Mouse (Mus musculus): ENCODE measurements at regions not wholly inside any gene's neighbourhood (a gene's known extent, or its start where the extent isn't known, plus 50 kb on each side); places are given as distances from the start of the nearest gene placed in this dataset.

DNA sequence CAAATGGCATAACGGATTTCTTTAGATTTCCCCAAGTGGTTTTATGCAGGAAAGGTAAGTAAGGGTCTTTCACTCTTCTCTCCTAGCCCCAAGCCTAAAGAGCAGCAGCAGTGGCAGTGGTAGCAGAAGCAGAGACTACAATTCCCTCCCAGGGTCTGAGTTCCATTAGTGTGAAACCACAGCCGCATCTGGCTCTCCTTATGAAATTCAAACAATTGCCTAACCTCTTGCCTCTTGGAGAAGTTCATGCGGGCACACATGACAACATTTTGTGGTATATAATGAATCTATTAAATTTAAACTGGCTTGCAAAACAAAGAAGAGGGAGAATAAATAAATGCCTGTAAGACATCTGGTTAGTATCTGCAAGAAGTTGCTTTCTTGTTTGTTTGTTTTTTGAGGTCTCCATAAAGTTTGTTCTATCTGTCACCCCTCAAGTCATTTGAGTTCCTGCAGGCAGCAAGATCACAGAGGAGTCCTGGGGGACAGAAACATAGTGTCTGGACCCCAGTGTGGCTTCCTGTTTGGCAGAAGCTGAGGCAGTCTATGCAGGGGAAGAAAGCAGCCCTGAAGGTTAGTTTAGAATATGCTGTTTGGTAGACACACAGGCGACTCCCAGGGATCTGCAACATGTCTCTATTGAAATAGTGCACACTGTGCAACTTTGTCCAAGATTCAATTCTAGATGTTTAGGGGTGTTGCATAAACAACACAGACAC is 578.9 kb downstream of the Kctd12 start:
- no peak for DNase-seq (ENCODE audit: low spot score in 2 of 2)

DNA sequence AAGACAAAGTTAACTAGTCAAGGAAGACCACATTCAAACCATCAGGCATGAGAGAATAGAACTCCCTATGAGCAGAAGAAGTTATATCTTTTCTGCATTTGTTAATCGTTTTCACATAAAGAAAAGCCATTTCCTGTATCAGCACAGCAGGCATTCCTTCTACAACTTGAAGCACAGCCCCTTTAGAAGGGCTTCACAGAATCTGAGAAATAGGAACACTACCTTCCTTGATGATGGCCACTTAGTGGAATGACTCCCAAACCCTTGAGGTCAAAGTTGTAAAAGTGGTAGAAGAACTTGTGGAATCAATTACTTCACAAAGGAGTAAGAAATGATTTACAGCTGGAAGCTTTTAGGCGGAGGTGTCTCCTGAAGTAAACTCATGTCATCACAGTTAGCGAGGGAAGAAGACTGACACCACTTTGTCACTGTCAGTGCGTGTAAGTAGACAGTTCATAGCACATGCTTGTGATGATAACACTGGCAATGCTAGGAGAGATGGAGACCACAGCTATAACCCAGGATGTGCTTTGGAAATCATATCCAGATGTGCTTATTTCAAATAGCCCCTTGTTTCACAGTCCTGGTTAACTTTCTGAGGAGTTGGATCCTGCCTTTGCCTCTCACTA is 580.3 kb downstream of the Kctd12 start:
- no peak for DNase-seq (ENCODE audit: low spot score in 2 of 2)

DNA sequence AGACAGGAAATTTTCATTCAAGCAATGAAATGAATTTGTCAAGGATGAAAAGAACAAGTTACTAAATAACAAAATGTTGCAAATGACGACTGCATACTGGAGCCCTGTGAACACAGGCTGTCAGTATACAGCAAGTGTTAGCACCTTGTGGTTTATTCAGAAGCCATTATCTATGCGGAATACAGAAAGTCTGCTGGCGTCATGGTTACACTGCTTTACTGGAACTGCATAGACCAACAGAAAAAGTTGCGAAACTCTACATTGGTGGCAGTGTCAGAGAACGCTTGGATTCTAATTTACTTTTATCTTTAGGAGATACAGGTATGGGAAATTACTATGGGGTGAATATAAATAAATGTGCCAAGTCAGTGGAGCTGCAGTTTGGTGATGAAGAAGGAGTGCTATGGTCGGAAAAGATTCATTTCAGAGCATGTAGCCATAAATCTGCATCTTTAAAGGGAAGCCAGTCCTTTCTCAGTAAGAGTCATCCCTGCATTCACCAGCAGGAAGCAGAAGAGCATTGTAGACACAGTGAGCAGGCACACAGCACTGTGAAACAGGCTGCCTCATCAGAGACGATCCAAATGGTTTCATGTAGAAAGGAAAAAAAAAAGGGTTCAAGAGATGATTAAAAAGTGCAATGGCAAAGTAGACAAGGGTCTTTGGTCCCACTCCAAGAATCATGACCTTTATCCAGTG is 586.3 kb downstream of the Kctd12 start:
- no peak for DNase-seq (ENCODE audit: low spot score in 2 of 2)

- DNase-seq (ENCODE audit: low spot score in 2 of 2): no peak
Measured at GRCm38 (mm10) chr14:102392351-102392750, 590.1 kb downstream of the Kctd12 start.

GRCm38 (mm10) chr14:102372994-102373567 is 609.4 kb downstream of the Kctd12 start:
- no peak for DNase-seq (ENCODE audit: low spot score in 2 of 2)

DNA sequence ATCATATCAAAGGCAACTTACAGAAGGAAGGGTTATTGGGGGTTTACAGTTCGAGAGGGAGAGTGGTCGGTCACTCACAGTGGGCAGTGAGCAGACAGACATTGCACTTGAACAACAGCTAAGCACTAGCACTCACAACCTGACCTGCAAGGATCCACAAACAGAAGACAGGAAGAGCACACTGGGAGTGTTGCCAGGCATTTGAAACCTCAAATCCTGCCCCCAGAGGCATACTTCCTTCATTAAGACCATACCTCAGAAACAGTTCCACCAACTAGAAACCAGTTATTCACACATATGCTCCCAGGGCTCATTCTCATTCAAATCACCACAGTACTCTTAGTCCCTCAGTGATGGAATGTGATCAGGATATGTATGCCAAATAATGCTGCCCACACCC is 620.8 kb downstream of the Kctd12 start:
- no peak for DNase-seq (ENCODE audit: low spot score in 2 of 2)

- no peak for DNase-seq (ENCODE audit: low spot score in 2 of 2)
Measured at GRCm38 (mm10) chr14:102329409-102329808, 599.7 kb downstream of the Lmo7 start.

DNA sequence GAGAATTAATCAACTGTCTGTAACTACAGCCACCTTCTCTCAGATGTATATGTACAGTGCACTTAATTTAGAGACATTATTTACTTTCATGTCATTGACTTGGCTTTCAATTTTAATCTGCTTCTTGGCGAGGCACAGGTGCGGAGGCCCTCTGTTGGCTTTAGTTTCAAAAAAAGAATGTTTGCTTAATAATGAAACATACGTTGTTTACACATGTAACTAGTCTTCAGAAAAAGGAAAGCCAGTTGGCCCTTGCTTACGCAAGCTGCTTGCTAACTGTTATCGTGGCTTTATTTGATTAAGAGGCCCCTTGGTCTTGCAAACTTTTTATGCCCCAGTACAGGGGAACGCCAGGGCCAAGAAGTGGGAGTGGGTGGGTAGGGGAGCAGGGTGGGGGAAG is 576.6 kb downstream of the Lmo7 start:
- DNase-seq (ENCODE audit: low spot score in 2 of 2): no peak

GRCm38 (mm10) chr14:102302826-102303225 is 573.1 kb downstream of the Lmo7 start:
- DNase-seq (ENCODE audit: low spot score in 2 of 2): no peak

- DNase-seq (ENCODE audit: low spot score in 2 of 2): no peak
Measured at GRCm38 (mm10) chr14:102300251-102300650, 570.5 kb downstream of the Lmo7 start.

- no peak for DNase-seq (ENCODE audit: low spot score in 2 of 2)
Measured at GRCm38 (mm10) chr14:102291361-102291760, 561.6 kb downstream of the Lmo7 start.

DNA sequence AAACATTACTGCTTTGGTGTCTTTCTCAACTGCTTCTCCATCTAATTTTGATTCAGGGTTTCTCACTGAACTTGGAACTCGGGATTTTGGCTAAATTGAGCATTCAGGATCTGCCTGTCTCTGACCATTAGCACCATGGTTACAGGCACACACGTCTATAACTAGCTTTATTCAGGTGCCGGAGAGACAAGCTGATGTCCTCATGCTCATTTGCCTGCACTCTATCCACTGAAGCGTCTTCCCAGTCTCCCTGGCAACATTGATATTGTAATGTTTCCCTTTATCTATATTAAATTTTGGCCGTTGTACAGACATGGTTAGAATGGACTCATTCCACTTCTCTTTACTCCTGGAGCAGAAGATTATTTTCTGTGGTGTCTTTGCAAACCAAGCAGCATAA is 520.3 kb downstream of the Lmo7 start:
- DNase-seq (ENCODE audit: low spot score in 2 of 2): no peak

- DNase-seq (ENCODE audit: low spot score in 2 of 2): no peak
Measured at GRCm38 (mm10) chr14:102248581-102248980, 518.8 kb downstream of the Lmo7 start.

- DNase-seq (ENCODE audit: low spot score in 2 of 2): no peak
Measured at GRCm38 (mm10) chr14:102248023-102248422, 518.3 kb downstream of the Lmo7 start.

- DNase-seq (ENCODE audit: low spot score in 2 of 2): no peak
Measured at GRCm38 (mm10) chr14:102243806-102244536, 514.2 kb downstream of the Lmo7 start.

GRCm38 (mm10) chr14:102216581-102217368 is 487.0 kb downstream of the Lmo7 start:
- peak in 1 of 2 experiments; percentile 15 for DNase-seq (ENCODE audit: low spot score in 2 of 2)

- DNase-seq (ENCODE audit: low spot score in 2 of 2): no peak
Measured at GRCm38 (mm10) chr14:102215267-102215964, 485.7 kb downstream of the Lmo7 start.

DNA sequence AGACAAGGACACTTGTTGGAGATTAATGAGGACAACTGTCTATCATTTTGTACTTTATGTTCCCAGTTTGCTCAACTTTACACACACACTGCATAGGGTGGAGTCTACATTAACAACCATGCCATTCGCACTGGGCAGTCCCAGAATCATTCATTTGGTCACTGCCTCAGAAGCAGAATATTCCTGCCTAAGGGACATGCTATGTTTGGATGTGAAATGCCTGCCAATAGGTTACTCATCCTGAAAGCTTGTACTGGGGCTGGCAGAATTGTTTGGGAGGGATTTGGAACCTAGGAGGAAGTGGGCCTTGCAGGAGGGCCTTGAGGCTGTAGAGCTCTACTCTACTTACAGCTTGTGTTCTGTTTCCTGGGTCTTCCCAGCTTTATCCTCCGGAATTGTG is 482.3 kb downstream of the Lmo7 start:
- DNase-seq (ENCODE audit: low spot score in 2 of 2): no peak

DNA sequence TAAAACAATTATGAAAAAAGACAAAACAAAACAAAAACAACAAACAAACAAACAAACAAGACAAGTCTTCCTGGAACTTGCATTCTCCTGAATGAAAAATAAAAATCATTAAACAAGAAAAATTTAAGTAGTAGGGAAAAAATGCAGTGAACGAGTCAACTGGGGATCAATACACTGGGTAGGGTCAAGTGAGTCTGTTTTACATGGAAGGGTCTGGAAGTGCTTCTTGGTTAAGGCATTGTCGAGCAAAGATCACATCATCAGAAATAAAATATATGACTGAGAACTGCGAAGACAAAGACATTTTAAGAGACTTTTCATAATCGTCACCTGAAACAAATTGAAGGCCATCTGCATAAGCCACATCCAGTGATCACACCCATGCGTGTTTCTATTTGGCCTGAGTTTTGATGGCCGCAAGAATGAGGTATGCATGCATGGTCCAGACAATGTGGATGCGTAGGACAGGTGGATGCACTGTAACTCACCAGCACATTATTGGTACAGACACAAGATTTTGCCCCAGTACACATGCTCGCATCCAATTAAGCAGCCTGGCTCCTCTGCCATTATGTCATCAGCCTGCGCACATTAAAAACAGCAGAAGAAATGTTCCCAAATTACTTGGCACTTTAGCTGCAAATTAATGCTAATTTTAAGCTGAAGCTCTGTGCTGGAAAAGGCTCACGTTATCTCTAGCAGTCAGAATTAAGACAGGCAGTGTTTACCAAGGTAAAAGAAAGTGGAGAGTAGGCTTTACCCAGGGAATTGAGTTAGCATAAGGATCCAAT is 475.3 kb downstream of the Lmo7 start:
- no peak for DNase-seq (ENCODE audit: low spot score in 2 of 2)

- DNase-seq (ENCODE audit: low spot score in 2 of 2): peak; percentile 23 to 44
Measured at GRCm38 (mm10) chr14:102199430-102199829, 469.7 kb downstream of the Lmo7 start.
